Mouse (Mus musculus): ENCODE measurements around the gene Edn2.

DNA sequence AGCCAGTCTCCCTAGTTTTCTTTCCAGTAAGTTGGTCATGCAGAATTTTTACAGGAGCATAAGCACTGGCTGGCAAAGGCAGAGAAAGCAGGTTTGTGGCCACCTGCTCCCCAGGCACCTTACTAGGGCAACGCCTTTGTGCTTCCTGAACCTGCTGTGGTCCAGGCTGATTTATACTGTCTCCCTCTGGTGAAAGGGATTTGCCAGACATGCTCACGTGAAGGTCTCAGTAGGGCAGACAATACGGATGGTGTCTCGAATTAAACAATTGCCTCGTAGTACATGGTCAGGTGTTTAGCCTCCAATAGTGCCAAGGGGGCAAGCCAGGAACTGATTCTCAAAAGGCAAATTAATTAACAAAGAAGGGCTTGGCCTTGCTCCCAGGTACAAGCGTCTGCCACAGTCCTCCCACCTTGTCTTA, 45.5 kb downstream of the Edn2 start:
- no peak for TF ChIP-seq CTCF (IDR thresholded peaks at IDR 0.05; ENCODE audit: low read depth)
- TF ChIP-seq EP300 (IDR thresholded peaks at IDR 0.05; ENCODE audit: low read depth) = no peak

Data from liver, embryonic 14.5 days (tissue).